Mouse (Mus musculus): ENCODE data around the gene Lrrc75a.
"Not testable (repeated sequence)": the region's sequence is repeated elsewhere in the genome, so short reads cannot be mapped to it uniquely, and the experiment has no call there.

Gene Lrrc75a

GRCm38 (mm10) chr11:62647661-62648590, at the start of gene Lrrc75a:
Gene Lrrc75a (minus strand): TSS chr11:62648523.
- no peak for DNase-seq (ENCODE audit: inconsistent ontology term)

- no peak for DNase-seq (ENCODE audit: inconsistent ontology term)
These were observed 46.8 kb upstream of the Lrrc75a start for GRCm38 (mm10) chr11:62695126-62695525.

GRCm38 (mm10) chr11:62693299-62694184, 45.2 kb upstream of the Lrrc75a start:
- DNase-seq (ENCODE audit: inconsistent ontology term), result peak; percentile 61

- no peak for DNase-seq (ENCODE audit: inconsistent ontology term)
These were observed 43.3 kb upstream of the Lrrc75a start for GRCm38 (mm10) chr11:62691592-62691991.

- DNase-seq (ENCODE audit: inconsistent ontology term), result no peak
These were observed 31.6 kb upstream of the Lrrc75a start for GRCm38 (mm10) chr11:62679954-62680353.

GRCm38 (mm10) chr11:62678778-62679354, 30.5 kb upstream of the Lrrc75a start:
- no peak for DNase-seq (ENCODE audit: inconsistent ontology term)

- no peak for DNase-seq (ENCODE audit: inconsistent ontology term)
These were observed 27.9 kb upstream of the Lrrc75a start for GRCm38 (mm10) chr11:62676290-62676596.

GRCm38 (mm10) chr11:62675480-62676289, 27.4 kb upstream of the Lrrc75a start:
- DNase-seq (ENCODE audit: inconsistent ontology term), result peak; percentile 82

GRCm38 (mm10) chr11:62670006-62670405, 21.7 kb upstream of the Lrrc75a start:
- no peak for DNase-seq (ENCODE audit: inconsistent ontology term)

GRCm38 (mm10) chr11:62669471-62669870, 21.1 kb upstream of the Lrrc75a start:
- peak; percentile 92 for DNase-seq (ENCODE audit: inconsistent ontology term)

- peak; percentile 50 for DNase-seq (ENCODE audit: inconsistent ontology term)
These were observed 20.7 kb upstream of the Lrrc75a start for GRCm38 (mm10) chr11:62668986-62669385.

- DNase-seq (ENCODE audit: inconsistent ontology term), result no peak
These were observed 15.9 kb upstream of the Lrrc75a start for GRCm38 (mm10) chr11:62664250-62664649.

GRCm38 (mm10) chr11:62660885-62661284, 12.6 kb upstream of the Lrrc75a start:
- no peak for DNase-seq (ENCODE audit: inconsistent ontology term)

- no peak for DNase-seq (ENCODE audit: inconsistent ontology term)
These were observed 3.8 kb upstream of the Lrrc75a start for GRCm38 (mm10) chr11:62652080-62652479.

GRCm38 (mm10) chr11:62651563-62651962, 3.2 kb upstream of the Lrrc75a start:
- DNase-seq (ENCODE audit: inconsistent ontology term), result peak; percentile 82

- not testable (repeated sequence) for DNase-seq (ENCODE audit: inconsistent ontology term)
These were observed 1.5 kb upstream of the Lrrc75a start for GRCm38 (mm10) chr11:62649803-62650202.

- peak; percentile 97 for DNase-seq (ENCODE audit: inconsistent ontology term)
These were observed 468 bp upstream of the Lrrc75a start, which contains the start of gene Mmgt2 for GRCm38 (mm10) chr11:62648591-62649391. Gene Mmgt2 (plus strand): TSS chr11:62648664.

- no peak for DNase-seq (ENCODE audit: inconsistent ontology term)
These were observed 1.3 kb downstream of the Lrrc75a start for GRCm38 (mm10) chr11:62646958-62647515.

- no peak for DNase-seq (ENCODE audit: inconsistent ontology term)
These were observed 1.9 kb downstream of the Lrrc75a start for GRCm38 (mm10) chr11:62646495-62646843.

Data from Muller cell, postnatal 12 days (primary cell).